Mouse (Mus musculus) E14TG2a.4 (cell line): ENCODE data around the gene Sfxn5.

Experiments
- H3K27me3 ChIP-seq: 2 replicates; pipeline ENCODE4 v1.6.1; 2014; ENCODE audit warnings: low read length, control low read depth; ENCODE audit not compliant: insufficient read depth
- H3K36me3 ChIP-seq: 2 replicates; pipeline ENCODE4 v1.6.1; 2014; ENCODE audit warnings: low read length, control low read depth; ENCODE audit not compliant: insufficient read depth
- H3K4me1 ChIP-seq: replicated peaks from 2 replicates; pipeline ENCODE4 v1.6.1; 2014; ENCODE audit warnings: low read depth, low read length, control low read depth
- H3K4me3 ChIP-seq: replicated peaks from 2 replicates; pipeline ENCODE4 v1.5.1; 2014; ENCODE audit warnings: mild to moderate bottlenecking, low read length
- H3K9me3 ChIP-seq: 2 replicates; pipeline ENCODE4 v1.6.1; 2014; ENCODE audit warnings: low read length, control low read depth
- CTCF ChIP-seq: conservative IDR thresholded peaks from 2 replicates; pipeline ENCODE4 v1.5.1; 2014; ENCODE audit warnings: low read length
- NANOG ChIP-seq: IDR thresholded peaks from 2 replicates; pipeline ENCODE4 v1.6.1; 2014; ENCODE audit warnings: borderline replicate concordance, low read length, mixed read lengths
- POU5F1 ChIP-seq: IDR thresholded peaks from 2 replicates; pipeline ENCODE4 v1.6.1; 2014; ENCODE audit warnings: low read length, borderline replicate concordance

Gene Sfxn5

GRCm38 (mm10) chr6:85346028-85346634, 12.9 kb upstream of the Sfxn5 start:
- Histone ChIP-seq H3K36me3 (no peaks in the 10 kb centered on the region; the same call in 1 of the 2 replicates), H3K27me3 (peaks cover 13% of the 10 kb centered on the region), H3K9me3 (no peaks in the 10 kb centered on the region), H3K4me1 (peaks cover 28% of the 10 kb centered on the region), H3K4me3 (no peak overlapping the region)
- TF ChIP-seq CTCF (peak; percentile 79), NANOG (no peak), POU5F1 (no peak)

- Histone ChIP-seq H3K27me3 (peaks cover 18% of the 10 kb centered on the region), H3K36me3 (no peaks in the 10 kb centered on the region; the same call in 1 of the 2 replicates), H3K9me3 (no peaks in the 10 kb centered on the region), H3K4me3 (no peak overlapping the region), H3K4me1 (peaks cover 28% of the 10 kb centered on the region)
- TF ChIP-seq CTCF = no peak
- TF ChIP-seq POU5F1 = no peak
Observed at GRCm38 (mm10) chr6:85344929-85345328, 11.7 kb upstream of the Sfxn5 start.

- no peak overlapping the region for H3K4me3 ChIP-seq
- no peaks in the 10 kb centered on the region for H3K9me3 ChIP-seq
- peaks cover 10% of the 10 kb centered on the region for H3K4me1 ChIP-seq
- no peak for TF ChIP-seq NANOG
- TF ChIP-seq CTCF = no peak
- TF ChIP-seq POU5F1 = no peak
- no peaks in the 10 kb centered on the region; the same call in 1 of the 2 replicates for H3K36me3 ChIP-seq
- H3K27me3 ChIP-seq = peaks cover 22% of the 10 kb centered on the region
Observed at GRCm38 (mm10) chr6:85343027-85343426, 9.8 kb upstream of the Sfxn5 start.

- H3K9me3 ChIP-seq = no peaks in the 10 kb centered on the region
- TF ChIP-seq POU5F1 (no peak), CTCF (no peak), NANOG (no peak)
Observed at GRCm38 (mm10) chr6:85341814-85342501, 8.7 kb upstream of the Sfxn5 start.

GRCm38 (mm10) chr6:85340184-85340583, 7.0 kb upstream of the Sfxn5 start:
- Histone ChIP-seq H3K27me3 (peaks cover 22% of the 10 kb centered on the region), H3K36me3 (peaks cover 6% of the 10 kb centered on the region; the same call in 1 of the 2 replicates), H3K4me1 (no peaks in the 10 kb centered on the region), H3K9me3 (no peaks in the 10 kb centered on the region), H3K4me3 (no peak overlapping the region)
- no peak for TF ChIP-seq POU5F1
- no peak for TF ChIP-seq NANOG
- TF ChIP-seq CTCF = no peak

More at GRCm38 (mm10) chr6:85341814-85342501, 8.7 kb upstream of the Sfxn5 start:
- peaks cover 7% of the 10 kb centered on the region for H3K4me1 ChIP-seq
- peaks cover under 1% of the 10 kb centered on the region; the same call in 1 of the 2 replicates for H3K36me3 ChIP-seq
- peaks cover 22% of the 10 kb centered on the region for H3K27me3 ChIP-seq
- H3K4me3 ChIP-seq = no peak overlapping the region

- Histone ChIP-seq H3K4me3 (no peak overlapping the region), H3K4me1 (peaks cover 3% of the 10 kb centered on the region; the same call in 1 of the 2 replicates), H3K27me3 (peaks cover 22% of the 10 kb centered on the region), H3K9me3 (no peaks in the 10 kb centered on the region), H3K36me3 (peaks cover 6% of the 10 kb centered on the region; the same call in 1 of the 2 replicates)
- peak; percentile 42 for TF ChIP-seq CTCF
- no peak for TF ChIP-seq POU5F1
- TF ChIP-seq NANOG = no peak
Observed at GRCm38 (mm10) chr6:85339273-85339901, 6.2 kb upstream of the Sfxn5 start.

- Histone ChIP-seq H3K36me3 (peaks cover 6% of the 10 kb centered on the region; the same call in 1 of the 2 replicates), H3K4me1 (peaks cover 17% of the 10 kb centered on the region), H3K27me3 (peaks cover 19% of the 10 kb centered on the region), H3K4me3 (no peak overlapping the region), H3K9me3 (no peaks in the 10 kb centered on the region)
- no peak for TF ChIP-seq NANOG
- no peak for TF ChIP-seq POU5F1
- TF ChIP-seq CTCF = no peak
Observed at GRCm38 (mm10) chr6:85336944-85337343, 3.7 kb upstream of the Sfxn5 start.

GRCm38 (mm10) chr6:85335352-85335751, 2.1 kb upstream of the Sfxn5 start:
- 0 out of 2 replicates have a peak, but pooled peaks cover 6% of the 10 kb centered on the region for H3K36me3 ChIP-seq
- peaks cover 21% of the 10 kb centered on the region for H3K27me3 ChIP-seq
- no peak overlapping the region for H3K4me3 ChIP-seq
- H3K9me3 ChIP-seq = no peaks in the 10 kb centered on the region
- H3K4me1 ChIP-seq = peaks cover 30% of the 10 kb centered on the region
- TF ChIP-seq NANOG (no peak), CTCF (no peak), POU5F1 (no peak)
